Mouse (Mus musculus) heart, adult 2 months (tissue): ENCODE results near the gene Yars2. TPM values are rescaled to one million over a fixed set of nuclear protein-coding genes. Genes with fewer than 3 reads are reported as not detected.
A peak's percentile ranks its signal among the peaks of the same experiment; 100 is the strongest.
"Not testable (repeated sequence)": the region's sequence is repeated elsewhere in the genome, so short reads cannot be mapped to it uniquely, and the experiment has no call there.

Experiments
- DNase-seq, 2 experiments: peaks; one replicate each; pipeline ENCODE4 v3.0.0; 2021
- H3K27ac ChIP-seq: fragments of 200-600 bp; 2 replicates; pipeline ENCODE4 v1.8.1; 2022
- H3K27me3 ChIP-seq: fragments of 200-500 bp; 2 replicates; pipeline ENCODE4 v1.6.1; 2012; ENCODE audit warnings: mild to moderate bottlenecking, low read length, inconsistent platforms, mixed read lengths; ENCODE audit not compliant: control insufficient read depth, insufficient read depth
- H3K36me3 ChIP-seq: fragments of 200-500 bp; 2 replicates; pipeline ENCODE4 v1.6.1; 2012; ENCODE audit warnings: low read length, inconsistent platforms; ENCODE audit not compliant: control insufficient read depth, insufficient read depth
- H3K4me1 ChIP-seq: fragments of 200-500 bp; 2 replicates; pipeline ENCODE4 v1.6.1; 2011; ENCODE audit warnings: low read length; ENCODE audit not compliant: control insufficient read depth, insufficient read depth
- H3K4me3 ChIP-seq: fragments of 200-600 bp; 2 replicates; pipeline ENCODE4 v1.8.1; 2022
- H3K79me2 ChIP-seq: fragments of 200-500 bp; replicated peaks from 2 replicates; pipeline ENCODE4 v1.6.1; 2012; ENCODE audit warnings: mild to moderate bottlenecking, inconsistent platforms, low read length, moderate library complexity, mixed read lengths; ENCODE audit not compliant: control insufficient read depth, insufficient read depth
- H3K9ac ChIP-seq: fragments of 200-500 bp; 2 replicates; pipeline ENCODE4 v1.6.1; 2012; ENCODE audit warnings: low read depth, mild to moderate bottlenecking, control low read depth, inconsistent platforms, low read length, mixed read lengths
- CTCF ChIP-seq: fragments of 200-600 bp; IDR thresholded peaks from 2 replicates; pipeline ENCODE4 v1.8.1; 2022; ENCODE audit warnings: antibody characterized with exemption, mild to moderate bottlenecking, moderate library complexity
- EP300 ChIP-seq: fragments of 200-500 bp; IDR thresholded peaks from 2 replicates; pipeline ENCODE4 v1.6.1; 2011; ENCODE audit warnings: low read depth, low read length, control low read depth; ENCODE audit not compliant: insufficient read depth
- POLR2A ChIP-seq: fragments of 200-500 bp; IDR thresholded peaks from 2 replicates; pipeline ENCODE4 v1.6.1; 2011; ENCODE audit warnings: mild to moderate bottlenecking, low read depth, low read length, control low read depth; ENCODE audit not compliant: insufficient read depth
- WGBS: fragments of 180-500 bp; shearing (Covaris S2); methylation state at CpG from one replicate; pipeline ENCODE4 v1.1.7; 2018; 5-methylcytosine and 5-hydroxymethylcytosine counted together
- intact Hi-C: fragments of 180-260 bp; cut with DNase I; formaldehyde crosslinking; loops from one replicate; pipeline ENCODE4 v1.15.1; 2025
- polyA plus RNA-seq: library from polyadenylated mRNA; depleted of rRNA; stranded (reverse); fragments of >200 nt; gene quantifications from 2 replicates; pipeline ENCODE4 v1.2.3, GENCODE M21; 2012
- total RNA-seq, 2 experiments: library from RNA; stranded (reverse); gene quantifications; 2 replicates each; pipeline ENCODE4 v1.2.3; 2021

The Yars2 gene
- total and polyA plus RNA-seq, 3 experiments, result 18.6 to 37.3 (median 30.1) TPM

DNA sequence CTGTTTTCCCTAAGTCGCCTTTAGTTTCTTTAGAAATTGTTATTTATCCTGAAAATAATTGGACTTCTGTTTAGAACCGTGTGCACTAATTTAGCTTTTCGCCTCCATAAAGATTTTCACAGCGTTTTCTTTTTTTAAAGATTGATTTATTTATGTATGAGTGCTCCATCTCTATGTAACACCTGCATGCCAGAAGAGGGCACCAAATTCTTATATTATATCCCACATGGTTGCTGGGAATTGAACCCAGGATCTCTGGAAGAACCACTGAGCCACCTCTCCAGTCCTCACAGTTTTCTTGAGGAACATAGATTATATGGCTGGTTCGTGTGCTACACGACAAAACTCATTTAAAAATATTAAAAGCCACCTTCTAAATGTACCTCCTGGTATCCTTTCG lies 1.1 kb downstream of the Yars2 start:
- no peak for DNase-seq
- Histone ChIP-seq H3K36me3 (peaks cover 7% of the 10 kb centered on the region), H3K27ac (no peak overlapping the region; the same call in 1 of the 2 replicates), H3K4me3 (peak overlapping the region; percentile 85), H3K4me1 (peaks cover 3% of the 10 kb centered on the region), H3K27me3 (no peaks in the 10 kb centered on the region), H3K9ac (no peak overlapping the region), H3K79me2 (peaks cover 1% of the 10 kb centered on the region; the same call in 1 of the 2 replicates)
- WGBS, result 21% methylated on average over 7 of the region's 7 CpGs
- intact Hi-C loops, result loop anchor here (2.0 to 5.0 kb wide), 5 partner anchors 55 to 467 kb away; partner anchors contain the start of gene Dnm1l
- no peak for TF ChIP-seq POLR2A
- no peak for TF ChIP-seq EP300
- TF ChIP-seq CTCF, result peak; percentile 53

GRCm38 (mm10) chr16:16311319-16311718 lies 8.6 kb downstream of the Yars2 start:
- H3K4me1 ChIP-seq, result no peaks in the 10 kb centered on the region
- peaks cover 4% of the 10 kb centered on the region for H3K36me3 ChIP-seq
- H3K27ac ChIP-seq, result no peak overlapping the region
- intact Hi-C loops, result no loop called here
- H3K27me3 ChIP-seq, result no peaks in the 10 kb centered on the region
- no peaks in the 10 kb centered on the region for H3K79me2 ChIP-seq
- TF ChIP-seq EP300, result no peak
- TF ChIP-seq CTCF, result no peak
- TF ChIP-seq POLR2A, result no peak
- no peak for DNase-seq
- no peak overlapping the region for H3K4me3 ChIP-seq
- WGBS, result 83% methylated on average over 5 of the region's 5 CpGs
- H3K9ac ChIP-seq, result no peak overlapping the region

- no peak for TF ChIP-seq CTCF
- TF ChIP-seq EP300, result no peak
- TF ChIP-seq POLR2A, result no peak
- 95% methylated on average over 5 of the region's 5 CpGs for WGBS
- intact Hi-C loops, result no loop called here
- H3K4me3 ChIP-seq, result no peak overlapping the region
- no peaks in the 10 kb centered on the region for H3K27me3 ChIP-seq
- no peaks in the 10 kb centered on the region; the same call in 1 of the 2 replicates for H3K36me3 ChIP-seq
- H3K79me2 ChIP-seq, result no peaks in the 10 kb centered on the region
- no peaks in the 10 kb centered on the region for H3K4me1 ChIP-seq
- no peak for DNase-seq
- no peak overlapping the region for H3K9ac ChIP-seq
- H3K27ac ChIP-seq, result no peak overlapping the region
Observed at GRCm38 (mm10) chr16:16325775-16326336, 23.1 kb downstream of the Yars2 start.

GRCm38 (mm10) chr16:16346420-16346819 lies 43.7 kb downstream of the Yars2 start:
- no peak overlapping the region for H3K27ac ChIP-seq
- no peak for DNase-seq
- WGBS, result 82% methylated on average over 5 of the region's 5 CpGs
- no peaks in the 10 kb centered on the region; the same call in 1 of the 2 replicates for H3K79me2 ChIP-seq
- TF ChIP-seq EP300, result no peak
- no peak for TF ChIP-seq POLR2A
- no peak for TF ChIP-seq CTCF
- no peak overlapping the region for H3K4me3 ChIP-seq
- no peaks in the 10 kb centered on the region for H3K4me1 ChIP-seq
- no peaks in the 10 kb centered on the region; the same call in 1 of the 2 replicates for H3K36me3 ChIP-seq
- intact Hi-C loops, result no loop called here
- no peaks in the 10 kb centered on the region for H3K27me3 ChIP-seq
- H3K9ac ChIP-seq, result no peak overlapping the region

DNA sequence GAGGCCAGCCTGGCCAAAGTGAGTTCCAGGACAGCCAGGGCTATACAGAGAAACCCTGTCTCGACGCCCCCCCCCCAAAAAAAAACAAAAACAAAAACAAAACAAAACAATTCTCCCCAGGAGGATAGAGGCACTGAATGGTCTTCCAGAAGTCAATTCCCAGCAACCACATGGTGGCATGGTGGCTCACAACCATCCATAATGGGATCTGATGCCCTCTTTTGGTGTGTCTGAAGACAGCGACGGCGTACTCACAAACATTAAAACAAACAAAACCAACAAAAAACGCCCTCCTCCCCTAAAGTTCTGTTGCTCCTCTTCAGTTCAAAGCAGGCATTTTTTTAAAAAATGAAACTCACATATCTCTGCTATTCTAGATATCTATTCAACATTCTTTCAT lies 55.1 kb downstream of the Yars2 start:
- Histone ChIP-seq H3K27ac (peak overlapping the region; percentile 95), H3K9ac (peak overlapping the region; percentile 25; the same call in 1 of the 2 replicates), H3K79me2 (peaks cover 2% of the 10 kb centered on the region; the same call in 1 of the 2 replicates), H3K4me1 (no peaks in the 10 kb centered on the region; the same call in 1 of the 2 replicates), H3K27me3 (no peaks in the 10 kb centered on the region), H3K36me3 (no peaks in the 10 kb centered on the region; the same call in none of the 2 replicates), H3K4me3 (peak overlapping the region; percentile 96)
- TF ChIP-seq POLR2A (no peak), CTCF (no peak), EP300 (no peak)
- intact Hi-C loops, result loop anchor here (2.0 to 10.0 kb wide), 2 partner anchors 55 to 227 kb away; partner anchors contain the start of gene Yars2
- no peak for DNase-seq
- WGBS, result 4% methylated on average over 6 of the region's 6 CpGs

GRCm38 (mm10) chr16:16358481-16359100 lies 55.8 kb downstream of the Yars2 start, which contains the start of gene Dnm1l:
TSS of gene Dnm1l (minus strand) at chr16:16358959.
- H3K4me1 ChIP-seq, result no peaks in the 10 kb centered on the region; the same call in 1 of the 2 replicates
- TF ChIP-seq CTCF (peak; percentile 61), POLR2A (peak; percentile 73), EP300 (no peak)
- peak; percentile 95 for DNase-seq
- H3K9ac ChIP-seq, result peak within 1 kb of the TSS; percentile 70
- intact Hi-C loops, result loop anchor here (2.0 to 10.0 kb wide), 2 partner anchors 56 to 226 kb away; partner anchors contain the start of gene Yars2
- no peaks in the 10 kb centered on the region for H3K27me3 ChIP-seq
- WGBS, result under 1% methylated on average over 55 of the region's 55 CpGs
- no peaks in the 10 kb centered on the region; the same call in none of the 2 replicates for H3K36me3 ChIP-seq
- H3K27ac ChIP-seq, result peak within 1 kb of the TSS; percentile 95
- H3K79me2 ChIP-seq, result peaks cover 2% of the 10 kb centered on the region; the same call in 1 of the 2 replicates
- peak within 1 kb of the TSS; percentile 96 for H3K4me3 ChIP-seq

- H3K9ac ChIP-seq, DNase-seq, H3K79me2 ChIP-seq, H3K4me1 ChIP-seq, H3K36me3 ChIP-seq, H3K27me3 ChIP-seq: not testable (repeated sequence)
- intact Hi-C loops, result loop anchor here (2.0 to 10.0 kb wide), 2 partner anchors 56 to 226 kb away; partner anchors contain the start of gene Yars2
- Histone ChIP-seq H3K27ac (peak overlapping the region; percentile 95), H3K4me3 (peak overlapping the region; percentile 96)
- WGBS, result 52% methylated on average over 9 of the region's 9 CpGs
Observed at GRCm38 (mm10) chr16:16359101-16359482, 56.3 kb downstream of the Yars2 start.
